ENCODE assay signal across 15 mouse cellular contexts in the genomic region with DNA sequence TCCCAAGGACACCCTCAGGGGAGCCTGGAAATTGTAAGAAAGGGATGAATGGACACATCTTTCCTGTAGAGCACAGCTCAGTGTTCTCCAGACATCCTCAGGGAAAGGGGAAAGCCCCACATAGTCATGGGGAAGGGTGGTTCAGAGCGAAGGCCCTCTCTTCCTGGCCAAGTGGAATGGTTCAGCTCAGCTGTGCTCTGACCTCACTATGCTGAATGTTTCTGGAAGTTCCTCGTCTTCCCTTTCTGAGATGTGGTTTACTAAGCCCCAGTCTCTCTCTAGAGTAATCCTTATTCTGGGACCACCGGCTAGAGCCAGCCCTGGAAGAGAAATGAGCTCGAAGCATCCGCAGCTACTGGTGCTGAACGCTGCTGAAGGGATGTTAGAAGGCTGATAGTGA. TPM values are rescaled to one million over a fixed set of nuclear protein-coding genes. Genes with fewer than 3 reads are reported as not detected.
DNase-seq lines count a peak whose midpoint lies in the region; ATAC-seq lines count a peak whose summit lies in the region.
"Had no signal": no experiment of that assay in that cellular context is flagged by ENCODE, and none has a peak within 500 bp of the region (broad histone marks: within the 10 kb centered on the region; RNA-seq: fewer than 3 reads in every experiment).

No protein-coding gene starts in this region.

- no peaks in the 10 kb centered on the region for H3K27me3 ChIP-seq in hindbrain, embryonic 11.5 days (ENCODE audit: control insufficient read depth, insufficient read depth, low read length)
- H3K27me3 ChIP-seq in hindbrain, embryonic 12.5 days, result no peaks in the 10 kb centered on the region
- H3K27me3 ChIP-seq: Patski had no signal

- no peak overlapping the region for H3K4me2 ChIP-seq in hindbrain, embryonic 11.5 days (replicated peaks; ENCODE audit: low read depth, low read length)
- H3K4me2 ChIP-seq in hindbrain, embryonic 12.5 days (replicated peaks), result no peak overlapping the region

- intact Hi-C loops in heart, postnatal 10 days (cut with DNase I), result no loop called here

- H3K27ac ChIP-seq in hindbrain, embryonic 11.5 days (ENCODE audit: low read depth, low read length), result 0 out of 2 replicates have a peak overlapping the region, but pooled peaks have one; percentile 13
- no peak overlapping the region for H3K27ac ChIP-seq in hindbrain, embryonic 12.5 days

- H3K9ac ChIP-seq in hindbrain, embryonic 11.5 days (ENCODE audit: low read depth, low read length), result no peak overlapping the region
- no peak overlapping the region for H3K9ac ChIP-seq in hindbrain, embryonic 12.5 days

- 97% methylated on average over 6 of the region's 6 CpGs for WGBS in hindbrain, embryonic 11.5 days
- 93% methylated on average over 6 of the region's 6 CpGs for WGBS in hindbrain, embryonic 12.5 days

- peaks cover 11% of the 10 kb centered on the region; the same call in 1 of the 2 replicates for H3K36me3 ChIP-seq in hindbrain, embryonic 11.5 days (ENCODE audit: control insufficient read depth, insufficient read depth, low read length)
- H3K36me3 ChIP-seq in hindbrain, embryonic 12.5 days, result peaks cover 23% of the 10 kb centered on the region
- H3K36me3 ChIP-seq: G1E had no signal

- DNase-seq in heart, adult 11 months, result peak; percentile 94
- no peak for DNase-seq in heart, postnatal 10 days
- DNase-seq in hindbrain, embryonic 11.5 days (ENCODE audit: low spot score), result no peak
- DNase-seq: adrenal gland, adult 2 months; adrenal gland, adult 8-10 months; B cell, adult 2 months; cerebellum, adult 11 months; cerebellum, adult 11-12 months; cerebellum, adult 18-20 months had no signal

- no peak for ATAC-seq in hindbrain, embryonic 11.5 days (ENCODE audit: low FRiP score)
- no peak for ATAC-seq in hindbrain, embryonic 12.5 days (ENCODE audit: low FRiP score)
- ATAC-seq: activated CD4-positive, CD25-positive, alpha-beta regulatory T cell, adult 4 months; CD4-positive, CD25-positive, alpha-beta regulatory T cell, adult 4 months; Patski had no signal

- no peaks in the 10 kb centered on the region for H3K4me1 ChIP-seq in hindbrain, embryonic 11.5 days (replicated peaks; ENCODE audit: control insufficient read depth, insufficient read depth, low read length)
- peaks cover 7% of the 10 kb centered on the region; the same call in 1 of the 2 replicates for H3K4me1 ChIP-seq in hindbrain, embryonic 12.5 days

- no peak overlapping the region for H3K4me3 ChIP-seq in hindbrain, embryonic 11.5 days (ENCODE audit: low read depth, low read length)
- no peak overlapping the region for H3K4me3 ChIP-seq in hindbrain, embryonic 12.5 days

- no peaks in the 10 kb centered on the region for H3K9me3 ChIP-seq in hindbrain, embryonic 11.5 days (ENCODE audit: control insufficient read depth, low read length)
- peaks cover 11% of the 10 kb centered on the region for H3K9me3 ChIP-seq in hindbrain, embryonic 12.5 days (replicated peaks)

RNA-seq across cellular contexts. Expression of a gene that starts 14.6 kb away (rescaled TPM):
- total RNA-seq in heart, postnatal 10 days (2021), result 10 to 100 TPM; 76.2 to 79.6 TPM
- 119 and 121 TPM in 2 replicates for polyA plus RNA-seq in hindbrain, embryonic 11.5 days (2014; fragmentation: Nextera tagmentation; extraction: Ambion mirVana)
- 110 and 127 TPM in 2 replicates for polyA plus RNA-seq in hindbrain, embryonic 12.5 days (2016; fragmentation: Nextera tagmentation; extraction: Ambion mirVana)
- total RNA-seq: MEL had no signal
- polyA plus RNA-seq: CD4-positive, CD25-positive, alpha-beta regulatory T cell, adult 4 months; G1E had no signal
